Comparison of ENCODE assay signal across 22 mouse cellular contexts in the genomic region with DNA sequence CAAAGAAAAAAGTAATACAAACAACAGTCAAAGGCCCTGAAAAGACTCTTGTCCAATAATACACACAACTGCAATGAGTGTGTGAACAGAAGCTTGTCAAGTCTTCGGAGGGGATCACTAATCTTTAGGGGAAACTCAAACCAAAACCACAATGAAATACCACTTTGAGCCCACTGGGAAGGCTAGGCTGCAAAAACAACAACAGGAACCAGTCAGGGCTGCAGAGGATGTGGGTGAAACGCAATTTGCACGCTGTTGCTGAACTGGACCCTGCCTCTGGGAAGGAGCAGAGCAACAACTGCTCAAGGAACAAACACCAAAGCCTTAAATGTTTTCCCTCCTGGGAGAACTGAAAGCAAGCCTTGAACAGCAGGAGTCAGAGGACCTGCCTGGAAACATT. TPM values are rescaled to one million over a fixed set of nuclear protein-coding genes. Genes with fewer than 3 reads are reported as not detected.
"Had no signal": no experiment of that assay in that cellular context is flagged by ENCODE, and none has a peak within 500 bp of the region (broad histone marks: within the 10 kb centered on the region; RNA-seq: fewer than 3 reads in every experiment).

No protein-coding gene starts in this region.

- ATAC-seq: hindbrain, postnatal 0 days; intestine, embryonic 16.5 days had no signal

- H3K27ac ChIP-seq: heart, embryonic 10.5 days; hindbrain, embryonic 13.5 days; hindbrain, embryonic 15.5 days; hindbrain, postnatal 0 days; layer of hippocampus, adult 2 months; left cerebral cortex, adult 2 months; limb, embryonic 13.5 days; limb, embryonic 15.5 days had no signal

- H3K4me2 ChIP-seq: heart, embryonic 12.5 days; hindbrain, embryonic 13.5 days; hindbrain, embryonic 15.5 days; limb, embryonic 13.5 days; limb, embryonic 15.5 days had no signal

- H3K9me3 ChIP-seq: heart, embryonic 10.5 days; heart, embryonic 12.5 days; hindbrain, embryonic 13.5 days; hindbrain, embryonic 15.5 days; limb, embryonic 13.5 days; limb, embryonic 15.5 days had no signal

- H3K9ac ChIP-seq: heart, embryonic 12.5 days; hindbrain, embryonic 13.5 days; hindbrain, embryonic 15.5 days; limb, embryonic 13.5 days; limb, embryonic 15.5 days had no signal

- H3K4me3 ChIP-seq: heart, embryonic 10.5 days; heart, embryonic 12.5 days; hindbrain, embryonic 13.5 days; hindbrain, embryonic 15.5 days; layer of hippocampus, adult 2 months; left cerebral cortex, adult 2 months; limb, embryonic 13.5 days; limb, embryonic 15.5 days had no signal

- DNase-seq: gastrocnemius, postnatal 14 days; gastrocnemius, postnatal 36 days; heart, adult 18-20 months; heart, postnatal 10 days; heart, postnatal 4 days; kidney, adult 18-20 months; kidney, adult 8-10 months; kidney, postnatal 10 days; kidney, postnatal 25 days; kidney, postnatal 4 days; left cerebral cortex, postnatal 4 days had no signal

- H3K36me3 ChIP-seq: heart, embryonic 10.5 days; heart, embryonic 12.5 days; hindbrain, embryonic 13.5 days; hindbrain, embryonic 15.5 days; limb, embryonic 13.5 days; limb, embryonic 15.5 days had no signal

- H3K4me1 ChIP-seq: hindbrain, embryonic 15.5 days; limb, embryonic 13.5 days; limb, embryonic 15.5 days had no signal

RNA-seq across cellular contexts. Expression of a gene that starts 7.8 kb away (rescaled TPM):
- total RNA-seq: liver, adult 2 months had no signal
